Mouse (Mus musculus) stomach, postnatal 0 days (tissue): ENCODE data around the gene Cwf19l1. TPM values are rescaled to one million over a fixed set of nuclear protein-coding genes. Genes with fewer than 3 reads are reported as not detected.

Source experiments
- ATAC-seq: fragments of 200-750 bp; cut with Nextera tagmentation; 2 replicates; pipeline ENCODE4 v1.8.0; 2017; ENCODE audit not compliant: low FRiP score, low TSS enrichment
- DNase-seq: peaks from one replicate; pipeline ENCODE4 v3.0.0-alpha.2; 2016; ENCODE audit warnings: low spot score
- H3K27ac ChIP-seq: fragments of 300-500 bp; sonication (generic); replicated peaks from 2 replicates; pipeline ENCODE4 v1.5.1; 2014; ENCODE audit warnings: mild to moderate bottlenecking, control low read depth
- H3K27me3 ChIP-seq: fragments of 300-500 bp; sonication (generic); 2 replicates; pipeline ENCODE4 v1.6.1; 2014; ENCODE audit warnings: low read length; ENCODE audit not compliant: control insufficient read depth, insufficient read depth
- H3K36me3 ChIP-seq: fragments of 300-500 bp; sonication (generic); 2 replicates; pipeline ENCODE4 v1.6.1; 2014; ENCODE audit warnings: low read length, mixed read lengths; ENCODE audit not compliant: control insufficient read depth, insufficient read depth
- H3K4me1 ChIP-seq: fragments of 300-500 bp; sonication (generic); replicated peaks from 2 replicates; pipeline ENCODE4 v1.6.1; 2014; ENCODE audit warnings: antibody characterized with exemption; ENCODE audit not compliant: control insufficient read depth, insufficient read depth
- H3K4me2 ChIP-seq: fragments of 300-500 bp; sonication (generic); replicated peaks from 2 replicates; pipeline ENCODE4 v1.6.1; 2014; ENCODE audit warnings: low read depth, mild to moderate bottlenecking, control low read depth, moderate library complexity
- H3K4me3 ChIP-seq: fragments of 300-500 bp; sonication (generic); 2 replicates; pipeline ENCODE4 v1.5.1; 2014; ENCODE audit warnings: low read depth, low read length, control low read depth
- H3K9ac ChIP-seq: fragments of 300-500 bp; sonication (generic); 2 replicates; pipeline ENCODE4 v1.6.1; 2014; ENCODE audit warnings: mild to moderate bottlenecking, low read length, control low read depth, mixed read lengths
- H3K9me3 ChIP-seq: fragments of 300-500 bp; sonication (generic); 2 replicates; pipeline ENCODE4 v1.6.1; 2016; ENCODE audit warnings: low read length; ENCODE audit not compliant: control insufficient read depth
- CTCF ChIP-seq: IDR thresholded peaks from 2 replicates; pipeline ENCODE4 v1.5.1; 2016; ENCODE audit warnings: antibody characterized with exemption, low read depth, mild to moderate bottlenecking, moderate library complexity
- EP300 ChIP-seq: optimal IDR thresholded peaks from 2 replicates; pipeline ENCODE3; 2016; ENCODE audit warnings: antibody characterized with exemption
- whole genome bisulfite sequencing: fragments of 180-500 bp; shearing (Covaris S2); extraction: QIAGEN DNeasy Blood & Tissue Kit; methylation state at CpG from one replicate; pipeline ENCODE4 v1.1.7; 2014; 5-methylcytosine and 5-hydroxymethylcytosine counted together
- polyA plus RNA-seq: library from polyadenylated mRNA; unstranded; fragments of >200 nt; fragmentation: Nextera tagmentation; extraction: Ambion mirVana; gene quantifications from 2 replicates; pipeline ENCODE4 v1.2.1, GENCODE M21; 2015

Gene Cwf19l1
- polyA plus RNA-seq, 1 experiment from 2014 or later = 13.0 TPM

- ATAC-seq = no peak
- DNase-seq = no peak
- no peaks in the 10 kb centered on the region for H3K4me1 ChIP-seq
Measured at GRCm38 (mm10) chr19:44110356-44110755, 25.3 kb downstream of the Cwf19l1 start.

GRCm38 (mm10) chr19:44108996-44109395 lies 26.7 kb downstream of the Cwf19l1 start:
- Histone ChIP-seq H3K4me1 (no peaks in the 10 kb centered on the region), H3K4me2 (no peak overlapping the region), H3K27ac (no peak overlapping the region), H3K4me3 (no peak overlapping the region), H3K36me3 (peaks cover 8% of the 10 kb centered on the region; the same call in 1 of the 2 replicates), H3K9ac (no peak overlapping the region), H3K9me3 (no peaks in the 10 kb centered on the region), H3K27me3 (no peaks in the 10 kb centered on the region)
- DNase-seq = no peak
- no peak for ATAC-seq
- TF ChIP-seq EP300 (no peak), CTCF (no peak)

More at GRCm38 (mm10) chr19:44110356-44110755, 25.3 kb downstream of the Cwf19l1 start:
- Histone ChIP-seq H3K9ac (no peak overlapping the region), H3K36me3 (peaks cover 9% of the 10 kb centered on the region; the same call in 1 of the 2 replicates), H3K27me3 (no peaks in the 10 kb centered on the region), H3K4me3 (no peak overlapping the region), H3K4me2 (no peak overlapping the region), H3K27ac (no peak overlapping the region), H3K9me3 (no peaks in the 10 kb centered on the region)
- TF ChIP-seq EP300 (no peak), CTCF (no peak)
- WGBS = 83% methylated on average over 9 of the region's 9 CpGs

GRCm38 (mm10) chr19:44107661-44108521 lies 27.8 kb downstream of the Cwf19l1 start:
- DNase-seq (no peak), ATAC-seq (peak; percentile 24)
- no peaks in the 10 kb centered on the region for H3K9me3 ChIP-seq
- H3K36me3 ChIP-seq = no peaks in the 10 kb centered on the region
- H3K9ac ChIP-seq = peak overlapping the region; percentile 98
- TF ChIP-seq EP300 (no peak), CTCF (no peak)
- H3K27ac ChIP-seq = peak overlapping the region; percentile 49; the same call in 1 of the 2 replicates
- 28% methylated on average over 22 of the region's 22 CpGs for WGBS
- peak overlapping the region; percentile 92 for H3K4me3 ChIP-seq
- no peaks in the 10 kb centered on the region for H3K4me1 ChIP-seq
- peak overlapping the region; percentile 77 for H3K4me2 ChIP-seq
- no peaks in the 10 kb centered on the region for H3K27me3 ChIP-seq

GRCm38 (mm10) chr19:44106831-44107660 lies 28.6 kb downstream of the Cwf19l1 start, which contains the start of gene Chuk:
Gene Chuk, minus strand, starts transcription at chr19:44107480.
- DNase-seq (peak; percentile 96), ATAC-seq (peak; percentile 98)
- TF ChIP-seq CTCF (no peak), EP300 (peak; percentile 94)
- no peaks in the 10 kb centered on the region for H3K36me3 ChIP-seq
- H3K4me2 ChIP-seq = peak within 1 kb of the TSS; percentile 77
- H3K9me3 ChIP-seq = no peaks in the 10 kb centered on the region
- H3K27me3 ChIP-seq = no peaks in the 10 kb centered on the region
- H3K4me3 ChIP-seq = peak within 1 kb of the TSS; percentile 92
- peak within 1 kb of the TSS; percentile 98 for H3K9ac ChIP-seq
- WGBS = 1% methylated on average over 65 of the region's 67 CpGs
- H3K27ac ChIP-seq = peak within 1 kb of the TSS; percentile 56; the same call in 1 of the 2 replicates
- no peaks in the 10 kb centered on the region for H3K4me1 ChIP-seq

- ATAC-seq (no peak), DNase-seq (no peak)
- Histone ChIP-seq H3K4me2 (no peak overlapping the region), H3K27me3 (no peaks in the 10 kb centered on the region), H3K4me3 (no peak overlapping the region), H3K27ac (no peak overlapping the region), H3K4me1 (no peaks in the 10 kb centered on the region), H3K36me3 (peaks cover 4% of the 10 kb centered on the region; the same call in 1 of the 2 replicates), H3K9ac (no peak overlapping the region), H3K9me3 (no peaks in the 10 kb centered on the region)
- no peak for TF ChIP-seq CTCF
- no peak for TF ChIP-seq EP300
- WGBS = 92% methylated on average over 1 of the region's 1 CpGs
Measured at GRCm38 (mm10) chr19:44104393-44104792, 31.3 kb downstream of the Cwf19l1 start.
